11 mouse cellular contexts compared by ENCODE assay signal in genomic region chr14:79202722-79203362, GRCm38 (mm10). TPM values are rescaled to one million over a fixed set of nuclear protein-coding genes. Genes with fewer than 3 reads are reported as not detected.
A peak's percentile ranks its signal among the peaks of the same experiment; 100 is the strongest.
DNase-seq lines count a peak whose midpoint lies in the region; ATAC-seq and TF ChIP-seq lines count a peak whose summit lies in the region.
"Had no signal": no experiment of that assay in that cellular context is flagged by ENCODE, and none has a peak within 500 bp of the region (broad histone marks: within the 10 kb centered on the region; RNA-seq: fewer than 3 reads in every experiment).

No protein-coding gene starts in this region.

- no peaks in the 10 kb centered on the region for H3K27me3 ChIP-seq in embryonic facial prominence, embryonic 12.5 days
- no peaks in the 10 kb centered on the region for H3K27me3 ChIP-seq in hindbrain, embryonic 14.5 days (ENCODE audit: control insufficient read depth, insufficient read depth, low read length)
- no peaks in the 10 kb centered on the region for H3K27me3 ChIP-seq in myocyte (ENCODE audit: control insufficient read depth, insufficient read depth, insufficient read length)
- H3K27me3 ChIP-seq: heart, embryonic 15.5 days had no signal

- no peak overlapping the region for H3K4me3 ChIP-seq in layer of hippocampus, adult 2 months
- no peak overlapping the region for H3K4me3 ChIP-seq in embryonic facial prominence, embryonic 12.5 days
- H3K4me3 ChIP-seq in hindbrain, embryonic 14.5 days (replicated peaks; ENCODE audit: low read length): no peak overlapping the region
- H3K4me3 ChIP-seq in myocyte: no peak overlapping the region
- H3K4me3 ChIP-seq: heart, embryonic 15.5 days had no signal

- no peaks in the 10 kb centered on the region for H3K9me3 ChIP-seq in embryonic facial prominence, embryonic 12.5 days
- no peaks in the 10 kb centered on the region for H3K9me3 ChIP-seq in hindbrain, embryonic 14.5 days (ENCODE audit: control insufficient read depth, low read length)
- H3K9me3 ChIP-seq: heart, embryonic 15.5 days had no signal

- no peak for ATAC-seq in embryonic facial prominence, embryonic 12.5 days (ENCODE audit: insufficient number of reproducible peaks, insufficient read depth, low FRiP score, low TSS enrichment)
- ATAC-seq in hindbrain, embryonic 14.5 days (ENCODE audit: low FRiP score): no peak
- ATAC-seq in cerebellum, adult (ENCODE audit: insufficient number of reproducible peaks, low FRiP score, low TSS enrichment): no peak
- no peak for ATAC-seq in monocyte, adult 5-6 weeks (replicated peaks; ENCODE audit: insufficient number of reproducible peaks, low FRiP score, low TSS enrichment, poor library complexity, severe bottlenecking)

- H3K4me1 ChIP-seq in embryonic facial prominence, embryonic 12.5 days: peaks cover 55% of the 10 kb centered on the region
- H3K4me1 ChIP-seq in hindbrain, embryonic 14.5 days (replicated peaks; ENCODE audit: control insufficient read depth, insufficient read depth, low read length): peaks cover 42% of the 10 kb centered on the region

- TF ChIP-seq POLR2A in myocyte (IDR thresholded peaks at IDR 0.05; ENCODE audit: insufficient read length, low read depth): no peak

- no peak for TF ChIP-seq CTCF in layer of hippocampus, adult 2 months (conservative IDR thresholded peaks at IDR 0.05)

- no peaks in the 10 kb centered on the region for H3K36me3 ChIP-seq in embryonic facial prominence, embryonic 12.5 days
- H3K36me3 ChIP-seq in hindbrain, embryonic 14.5 days (replicated peaks; ENCODE audit: control insufficient read depth, insufficient read depth): no peaks in the 10 kb centered on the region
- H3K36me3 ChIP-seq in myocyte (ENCODE audit: control insufficient read depth, insufficient read depth): peaks cover 11% of the 10 kb centered on the region
- H3K36me3 ChIP-seq: heart, embryonic 15.5 days had no signal

- H3ac ChIP-seq in myocyte (ENCODE audit: control insufficient read depth, insufficient read length): no peak overlapping the region

- 31% methylated on average over 4 of the region's 4 CpGs for WGBS in embryonic facial prominence, embryonic 12.5 days
- 29% methylated on average over 4 of the region's 4 CpGs for WGBS in hindbrain, embryonic 14.5 days

- DNase-seq in layer of hippocampus, adult 2 months (ENCODE audit: low spot score in 2 of 2): no peak
- DNase-seq in layer of hippocampus, adult 18-20 months (ENCODE audit: low spot score in 2 of 2): no peak
- DNase-seq in hindbrain, embryonic 14.5 days (ENCODE audit: low spot score): no peak
- no peak for DNase-seq in adrenal gland, postnatal 4 days (ENCODE audit: low spot score in 2 of 2)

- H3K9ac ChIP-seq in embryonic facial prominence, embryonic 12.5 days: no peak overlapping the region
- H3K9ac ChIP-seq in hindbrain, embryonic 14.5 days: no peak overlapping the region
- H3K9ac ChIP-seq: heart, embryonic 15.5 days had no signal

- H3K4me2 ChIP-seq in embryonic facial prominence, embryonic 12.5 days (replicated peaks): no peak overlapping the region; the same call in 1 of the 2 replicates
- peak overlapping the region; percentile 29; the same call in 1 of the 2 replicates for H3K4me2 ChIP-seq in hindbrain, embryonic 14.5 days (replicated peaks)
- H3K4me2 ChIP-seq in myocyte (ENCODE audit: low read depth): peak overlapping the region; percentile 73
- H3K4me2 ChIP-seq: heart, embryonic 15.5 days had no signal

- peak overlapping the region; percentile 91 for H3K27ac ChIP-seq in layer of hippocampus, adult 2 months
- peak overlapping the region; percentile 87 for H3K27ac ChIP-seq in embryonic facial prominence, embryonic 12.5 days
- peak overlapping the region; percentile 84 for H3K27ac ChIP-seq in hindbrain, embryonic 14.5 days
- H3K27ac ChIP-seq: heart, embryonic 15.5 days had no signal

- no peaks in the 10 kb centered on the region for H3K79me2 ChIP-seq in myocyte (ENCODE audit: control insufficient read depth, insufficient read depth)

TF ChIP-seq in myocyte, 11 proteins besides CTCF, POLR2A, EP300 and RAD21:
- no peak for TF ChIP-seq E2F4 (IDR thresholded peaks at IDR 0.05; ENCODE audit: insufficient read depth)

RNA-seq across cellular contexts. Expression of gene Zfp957, which starts 44.3 kb away (rescaled TPM):
- not detected for total RNA-seq in layer of hippocampus, adult 2 months (2021)
- total RNA-seq in layer of hippocampus, adult 18-20 months (2021): not detected
- not detected in 2 replicates for polyA plus RNA-seq in embryonic facial prominence, embryonic 12.5 days (2016; fragmentation: Nextera tagmentation; extraction: Ambion mirVana)
- polyA plus RNA-seq in hindbrain, embryonic 14.5 days (2014; fragmentation: Nextera tagmentation; extraction: Ambion mirVana): 0.08 TPM in 1 of 2 replicates, not detected in the other
- not detected for polyA plus RNA-seq in myocyte (2012; fragmentation: generic; extraction: Trizol)
- not detected for total RNA-seq in adrenal gland, postnatal 4 days (2021)
- not detected in 3 replicates for total RNA-seq in monocyte, adult 5-6 weeks (2017)
- total RNA-seq: liver, adult 2 months; MEL had no signal
- polyA plus RNA-seq: heart, embryonic 15.5 days; liver, adult 2 months had no signal
